Comparison of ENCODE assay signal across 7 mouse cellular contexts in the genomic region with DNA sequence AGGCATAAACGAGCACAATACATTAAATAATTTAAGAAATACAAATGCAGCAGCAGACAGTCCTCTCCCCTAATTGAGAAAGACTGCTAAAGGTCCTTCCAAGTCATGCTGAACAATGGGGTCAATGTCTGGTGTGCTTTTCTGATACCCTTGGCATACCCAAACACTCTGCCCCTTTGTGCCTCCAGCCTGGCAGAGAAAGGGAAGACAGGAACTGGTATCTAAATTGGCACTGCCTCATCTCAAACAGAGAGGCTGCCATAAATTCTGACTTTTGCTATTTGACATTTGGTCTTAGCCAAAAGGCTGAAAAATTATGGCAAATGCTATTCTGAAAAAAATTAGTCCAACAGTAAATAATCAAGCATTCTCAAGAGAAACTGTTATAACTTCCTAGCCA.
"Had no signal": no experiment of that assay in that cellular context is flagged by ENCODE, and none has a peak within 500 bp of the region (broad histone marks: within the 10 kb centered on the region; RNA-seq: fewer than 3 reads in every experiment).

No protein-coding gene starts in this region.

- DNase-seq: kidney, postnatal 14 days; kidney, postnatal 4 days; left cerebral cortex, postnatal 4 days; liver, embryonic 13.5 days; lung, embryonic 14.5 days; thymus, adult 18-20 months; thymus, postnatal 36 days had no signal
